Mouse (Mus musculus) MN1 (cell line): Measurements from ENCODE around the gene C1s1.
"Not testable (repeated sequence)": the region's sequence is repeated elsewhere in the genome, so short reads cannot be mapped to it uniquely, and the experiment has no call there.

Experiments
- DNase-seq: peaks from one replicate; pipeline ENCODE4 v3.0.0-alpha.2; 2016; ENCODE audit warnings: low spot score

Gene C1s1

GRCm38 (mm10) chr6:124512355-124512836 is 29.8 kb downstream of the C1s1 start, which contains the start of gene C1ra:
C1ra (plus strand) TSS chr6:124512405.
- DNase-seq: peak; percentile 58

GRCm38 (mm10) chr6:124511936-124512335 is 30.2 kb downstream of the C1s1 start:
- no peak for DNase-seq

DNA sequence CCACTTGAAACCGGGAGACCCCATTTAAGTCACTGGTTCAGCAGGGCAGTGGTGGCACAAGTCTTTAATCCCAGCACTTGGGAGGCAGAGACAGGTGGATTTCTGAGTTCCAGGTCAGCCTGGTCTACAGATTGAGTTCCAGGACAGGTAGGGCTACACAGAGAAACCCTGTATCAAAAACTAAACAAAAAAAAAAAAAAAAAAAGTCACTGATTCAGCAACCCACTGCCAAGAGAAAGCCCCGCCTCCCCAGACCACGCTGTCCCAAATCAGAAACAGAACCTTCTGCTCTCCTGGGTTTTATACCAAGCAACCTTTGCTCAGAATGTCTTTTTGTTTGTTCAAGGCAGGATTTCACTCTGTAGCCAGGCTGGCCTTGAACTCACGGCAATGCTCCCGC is 33.0 kb downstream of the C1s1 start:
- not testable (repeated sequence) for DNase-seq

GRCm38 (mm10) chr6:124508292-124508691 is 33.9 kb downstream of the C1s1 start:
- DNase-seq: no peak

- DNase-seq: no peak
Observed at GRCm38 (mm10) chr6:124506991-124507390, 35.2 kb downstream of the C1s1 start.

GRCm38 (mm10) chr6:124505028-124505427 is 37.1 kb downstream of the C1s1 start:
- no peak for DNase-seq

DNA sequence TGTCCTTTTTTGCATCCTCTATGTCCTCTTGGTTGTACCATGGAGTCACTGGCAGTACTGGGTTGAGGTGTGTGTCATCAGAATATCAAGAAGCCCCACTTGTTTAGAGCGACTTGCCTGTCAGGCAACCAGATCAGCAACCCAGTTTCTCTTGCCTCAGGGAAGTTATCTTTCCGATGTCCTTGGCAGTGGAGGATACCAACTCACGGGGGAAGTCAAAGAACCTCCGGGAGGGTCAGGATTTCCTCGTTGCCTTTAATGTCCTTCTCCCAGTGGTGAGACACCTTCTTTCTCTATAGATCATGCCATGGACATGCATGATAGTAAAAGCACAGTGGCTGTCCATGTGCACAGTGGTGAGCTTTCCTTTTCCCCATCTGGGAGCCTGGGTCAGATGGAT is 40.1 kb downstream of the C1s1 start:
- no peak for DNase-seq

DNA sequence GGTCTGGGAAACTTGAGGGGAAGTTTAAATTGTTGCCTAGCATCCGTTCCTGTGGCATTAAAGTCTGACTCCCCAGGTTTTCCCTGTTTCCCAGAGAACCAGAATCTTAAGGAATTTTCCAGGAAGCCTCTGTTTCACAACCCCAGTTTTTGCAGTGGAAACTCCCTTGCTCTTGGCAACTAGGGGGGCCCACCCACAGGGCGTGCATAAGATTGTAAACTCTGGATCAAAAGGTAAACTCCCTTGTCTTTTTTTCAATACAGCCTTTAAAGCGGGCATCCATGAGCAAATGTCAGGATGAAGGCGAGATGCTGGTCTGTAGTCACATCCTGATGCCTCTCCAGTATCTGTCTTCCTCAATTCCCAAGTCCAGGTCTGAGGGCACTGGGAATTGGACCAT is 40.7 kb downstream of the C1s1 start:
- no peak for DNase-seq

GRCm38 (mm10) chr6:124499914-124500566 is 42.1 kb downstream of the C1s1 start:
- DNase-seq: no peak

DNA sequence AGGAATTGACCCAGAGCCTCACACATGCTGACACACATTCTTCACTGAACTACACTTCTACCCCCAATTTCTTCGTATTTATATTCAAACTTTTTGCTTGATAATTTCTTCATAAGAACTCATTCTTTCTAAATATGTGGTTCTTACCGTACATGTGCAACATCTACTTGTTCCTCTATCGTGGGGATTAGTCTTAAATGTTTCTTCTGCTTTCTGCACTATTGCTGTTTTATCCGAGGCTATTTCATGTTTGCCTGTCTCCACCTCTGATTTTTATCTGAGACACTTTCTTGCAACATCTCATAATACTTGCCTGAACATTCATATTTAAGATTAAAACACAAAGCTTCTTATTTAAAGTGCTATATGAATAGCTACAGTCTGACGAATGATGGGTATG is 46.1 kb downstream of the C1s1 start:
- DNase-seq: no peak

GRCm38 (mm10) chr6:124493886-124494285 is 48.3 kb downstream of the C1s1 start:
- DNase-seq: no peak

DNA sequence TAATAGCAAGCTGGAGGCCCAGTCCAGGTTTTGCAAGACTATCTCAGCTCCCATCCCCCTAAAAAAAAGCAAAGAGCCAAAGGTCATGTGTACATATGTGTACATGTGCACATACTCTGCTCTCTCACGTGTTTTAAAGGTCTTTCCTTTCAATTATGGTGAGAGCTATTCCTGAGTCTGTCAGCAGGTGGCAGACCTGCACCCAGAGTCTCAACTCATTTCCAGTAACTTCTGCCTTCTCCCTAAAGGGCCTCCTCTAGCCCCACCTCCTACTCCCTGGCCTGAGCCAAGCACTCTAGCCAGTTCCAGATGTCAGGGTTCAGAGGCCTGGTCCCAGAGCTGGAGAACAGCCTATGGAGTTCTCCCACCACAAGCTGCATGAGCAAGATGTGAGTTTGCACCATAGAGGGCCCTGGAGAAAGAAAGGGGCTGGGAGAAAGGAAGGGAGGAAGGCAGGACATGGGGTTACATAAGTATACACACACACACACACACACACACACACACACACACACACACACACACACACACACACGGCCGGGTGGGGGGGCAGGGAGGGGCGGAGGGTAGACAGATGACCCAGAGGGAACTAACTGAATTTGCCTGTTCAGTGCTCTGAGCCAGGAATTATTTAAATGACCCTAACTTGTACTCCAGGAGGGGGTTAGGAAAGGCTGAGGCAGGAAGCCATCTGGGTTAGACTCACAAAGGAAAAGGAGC is 49.2 kb downstream of the C1s1 start, which contains the start of gene C1rl:
C1rl (plus strand) TSS at position 272 of the 720 bp plus-strand sequence.
- DNase-seq: peak; percentile 74

DNA sequence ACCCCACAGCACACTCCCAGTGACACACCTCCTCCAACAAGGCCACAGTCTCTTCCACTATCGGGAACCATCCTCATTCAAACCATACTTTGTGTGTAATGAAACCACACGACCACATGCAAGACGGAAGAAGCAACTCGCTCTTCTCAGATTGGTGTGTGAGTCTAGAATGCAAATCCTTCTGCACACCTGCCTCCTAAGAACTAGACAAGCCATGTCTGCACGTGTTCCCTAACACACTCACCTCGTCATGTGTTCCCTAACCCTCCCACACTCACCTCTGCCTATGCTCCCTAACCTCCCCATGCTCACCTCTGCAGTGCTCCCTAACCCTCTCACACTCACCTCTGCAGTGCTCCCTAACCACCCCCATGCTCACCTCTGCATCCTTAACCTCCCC is 50.7 kb downstream of the C1s1 start:
- no peak for DNase-seq

GRCm38 (mm10) chr6:124488952-124489351 is 53.2 kb downstream of the C1s1 start:
- DNase-seq: no peak

DNA sequence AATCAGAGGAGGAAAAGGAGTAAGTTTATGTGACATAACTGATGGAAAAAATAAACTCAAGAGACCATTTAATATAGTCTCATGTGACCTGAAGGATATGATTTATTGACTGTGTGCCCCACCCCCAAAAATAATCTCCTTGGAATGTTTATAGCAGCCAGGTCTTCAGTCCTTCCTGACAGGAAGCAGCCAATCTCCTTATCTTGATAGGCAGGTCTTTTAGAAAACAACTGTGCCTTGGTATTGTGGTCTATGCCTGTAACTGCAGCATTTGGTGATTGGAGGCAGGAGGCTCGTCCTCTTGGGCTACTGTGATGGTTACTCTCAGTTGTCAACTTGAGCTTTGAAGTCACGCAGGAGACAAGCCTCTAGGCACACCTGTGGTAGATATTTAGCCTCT is 54.6 kb downstream of the C1s1 start:
- DNase-seq: no peak

GRCm38 (mm10) chr6:124485414-124486144 is 56.6 kb downstream of the C1s1 start:
- peak; percentile 48 for DNase-seq

DNA sequence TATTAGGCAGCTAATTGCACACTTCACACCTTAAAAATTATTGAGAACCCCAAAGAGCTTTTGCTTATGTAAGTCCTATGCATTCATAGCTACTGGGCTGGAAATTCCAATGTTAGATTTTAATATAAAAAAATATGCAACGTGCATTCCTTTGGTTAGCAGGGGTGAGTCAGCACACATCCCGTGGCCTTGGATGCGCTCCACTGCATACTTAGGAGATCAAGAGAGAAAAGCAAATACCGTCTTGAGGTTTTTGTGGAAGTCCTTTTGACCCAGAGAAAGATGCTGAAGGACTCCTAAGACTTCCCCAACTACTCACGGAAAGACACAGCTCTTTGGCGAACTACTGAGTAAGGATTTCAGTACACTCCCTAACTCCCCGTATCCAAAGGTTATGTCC is 57.3 kb downstream of the C1s1 start:
- no peak for DNase-seq

- not testable (repeated sequence) for DNase-seq
Observed at GRCm38 (mm10) chr6:124483831-124484230, 58.3 kb downstream of the C1s1 start.

GRCm38 (mm10) chr6:124481571-124481970 is 60.6 kb downstream of the C1s1 start:
- DNase-seq: peak; percentile 75
